Mouse (Mus musculus): Measurements from ENCODE around the gene 1700037H04Rik. TPM values are rescaled to one million over a fixed set of nuclear protein-coding genes. Genes with fewer than 3 reads are reported as not detected.

The 1700037H04Rik gene
- polyA plus RNA-seq, 2 experiments: 59.4 to 62.7 TPM

- 86% methylated on average over 7 of the region's 7 CpGs for WGBS
Observed at GRCm38 (mm10) chr2:131191005-131191390, 31.1 kb upstream of the 1700037H04Rik start.

GRCm38 (mm10) chr2:131190344-131191004, 30.6 kb upstream of the 1700037H04Rik start:
- ATAC-seq (ENCODE audit: low FRiP score, low read depth) (peak; percentile 50; the same call in 1 of the 2 replicates), DNase-seq (ENCODE audit: low spot score) (peak; percentile 55)
- H3K9ac ChIP-seq (ENCODE audit: low read depth, low read length, severe bottlenecking): no peak overlapping the region
- H3K4me2 ChIP-seq (replicated peaks; ENCODE audit: low read depth, low read length, severe bottlenecking): no peak overlapping the region
- 37% methylated on average over 10 of the region's 10 CpGs for WGBS
- H3K9me3 ChIP-seq (ENCODE audit: control insufficient read depth, low read length): no peaks in the 10 kb centered on the region
- TF ChIP-seq POLR2A (IDR thresholded peaks at IDR 0.05; ENCODE audit: borderline replicate concordance, extremely low read depth, insufficient read depth, insufficient read length): no peak
- peaks cover 17% of the 10 kb centered on the region for H3K4me1 ChIP-seq (ENCODE audit: control insufficient read depth, insufficient read depth, low read length)
- no peaks in the 10 kb centered on the region for H3K27me3 ChIP-seq (ENCODE audit: control insufficient read depth, insufficient read depth, low read length)
- 0 out of 2 replicates have a peak overlapping the region, but pooled peaks have one; percentile 19 for H3K27ac ChIP-seq (replicated peaks; ENCODE audit: low read depth, low read length)
- no peak overlapping the region for H3K4me3 ChIP-seq (replicated peaks; ENCODE audit: low read length)
- H3K36me3 ChIP-seq (ENCODE audit: control insufficient read depth, insufficient read depth, low read length): peaks cover 52% of the 10 kb centered on the region

More at GRCm38 (mm10) chr2:131191005-131191390, 31.1 kb upstream of the 1700037H04Rik start:
- peaks cover 17% of the 10 kb centered on the region for H3K4me1 ChIP-seq (ENCODE audit: control insufficient read depth, insufficient read depth, low read length)
- H3K27me3 ChIP-seq (ENCODE audit: control insufficient read depth, insufficient read depth, low read length): no peaks in the 10 kb centered on the region
- TF ChIP-seq POLR2A (IDR thresholded peaks at IDR 0.05; ENCODE audit: borderline replicate concordance, extremely low read depth, insufficient read depth, insufficient read length): no peak
- H3K27ac ChIP-seq (replicated peaks; ENCODE audit: low read depth, low read length): no peak overlapping the region
- no peaks in the 10 kb centered on the region for H3K9me3 ChIP-seq (ENCODE audit: control insufficient read depth, low read length)
- H3K9ac ChIP-seq (ENCODE audit: low read depth, low read length, severe bottlenecking): no peak overlapping the region
- H3K4me3 ChIP-seq (replicated peaks; ENCODE audit: low read length): no peak overlapping the region
- no peak for DNase-seq (ENCODE audit: low spot score)
- peaks cover 57% of the 10 kb centered on the region for H3K36me3 ChIP-seq (ENCODE audit: control insufficient read depth, insufficient read depth, low read length)
- no peak for ATAC-seq (ENCODE audit: low FRiP score, low read depth)
- no peak overlapping the region for H3K4me2 ChIP-seq (replicated peaks; ENCODE audit: low read depth, low read length, severe bottlenecking)

GRCm38 (mm10) chr2:131189521-131190309, 29.8 kb upstream of the 1700037H04Rik start:
- TF ChIP-seq POLR2A (IDR thresholded peaks at IDR 0.05; ENCODE audit: borderline replicate concordance, extremely low read depth, insufficient read depth, insufficient read length): no peak
- no peaks in the 10 kb centered on the region for H3K27me3 ChIP-seq (ENCODE audit: control insufficient read depth, insufficient read depth, low read length)
- 0 out of 2 replicates have a peak overlapping the region, but pooled peaks have one; percentile 19 for H3K27ac ChIP-seq (replicated peaks; ENCODE audit: low read depth, low read length)
- WGBS: 43% methylated on average over 5 of the region's 5 CpGs
- no peaks in the 10 kb centered on the region for H3K9me3 ChIP-seq (ENCODE audit: control insufficient read depth, low read length)
- DNase-seq (ENCODE audit: low spot score) (peak; percentile 33), ATAC-seq (ENCODE audit: low FRiP score, low read depth) (no peak)
- H3K4me3 ChIP-seq (replicated peaks; ENCODE audit: low read length): no peak overlapping the region
- H3K36me3 ChIP-seq (ENCODE audit: control insufficient read depth, insufficient read depth, low read length): peaks cover 45% of the 10 kb centered on the region
- no peak overlapping the region for H3K9ac ChIP-seq (ENCODE audit: low read depth, low read length, severe bottlenecking)
- peaks cover 17% of the 10 kb centered on the region for H3K4me1 ChIP-seq (ENCODE audit: control insufficient read depth, insufficient read depth, low read length)
- no peak overlapping the region for H3K4me2 ChIP-seq (replicated peaks; ENCODE audit: low read depth, low read length, severe bottlenecking)

GRCm38 (mm10) chr2:131188311-131188710, 28.4 kb upstream of the 1700037H04Rik start:
- Histone ChIP-seq H3K9ac (ENCODE audit: low read depth, low read length, severe bottlenecking) (no peak overlapping the region), H3K36me3 (ENCODE audit: control insufficient read depth, insufficient read depth, low read length) (peaks cover 31% of the 10 kb centered on the region), H3K4me1 (ENCODE audit: control insufficient read depth, insufficient read depth, low read length) (peaks cover 17% of the 10 kb centered on the region), H3K4me3 (replicated peaks; ENCODE audit: low read length) (no peak overlapping the region), H3K4me2 (replicated peaks; ENCODE audit: low read depth, low read length, severe bottlenecking) (peak overlapping the region; percentile 66), H3K27ac (replicated peaks; ENCODE audit: low read depth, low read length) (no peak overlapping the region), H3K9me3 (ENCODE audit: control insufficient read depth, low read length) (no peaks in the 10 kb centered on the region), H3K27me3 (ENCODE audit: control insufficient read depth, insufficient read depth, low read length) (no peaks in the 10 kb centered on the region)
- ATAC-seq (ENCODE audit: low FRiP score, low read depth) (no peak), DNase-seq (ENCODE audit: low spot score) (no peak)
- WGBS: 94% methylated on average over 5 of the region's 5 CpGs
- no peak for TF ChIP-seq POLR2A (IDR thresholded peaks at IDR 0.05; ENCODE audit: borderline replicate concordance, extremely low read depth, insufficient read depth, insufficient read length)

- Histone ChIP-seq H3K27me3 (ENCODE audit: control insufficient read depth, insufficient read depth, low read length) (no peaks in the 10 kb centered on the region), H3K4me3 (replicated peaks; ENCODE audit: low read length) (peak overlapping the region; percentile 59), H3K36me3 (ENCODE audit: control insufficient read depth, insufficient read depth, low read length) (peaks cover 24% of the 10 kb centered on the region), H3K27ac (replicated peaks; ENCODE audit: low read depth, low read length) (no peak overlapping the region), H3K9me3 (ENCODE audit: control insufficient read depth, low read length) (no peaks in the 10 kb centered on the region), H3K4me1 (ENCODE audit: control insufficient read depth, insufficient read depth, low read length) (peaks cover 17% of the 10 kb centered on the region), H3K4me2 (replicated peaks; ENCODE audit: low read depth, low read length, severe bottlenecking) (peak overlapping the region; percentile 66), H3K9ac (ENCODE audit: low read depth, low read length, severe bottlenecking) (peak overlapping the region; percentile 64)
- 21% methylated on average over 3 of the region's 3 CpGs for WGBS
- DNase-seq (ENCODE audit: low spot score): no peak
- TF ChIP-seq POLR2A (IDR thresholded peaks at IDR 0.05; ENCODE audit: borderline replicate concordance, extremely low read depth, insufficient read depth, insufficient read length): no peak
- ATAC-seq (ENCODE audit: low FRiP score, low read depth): no peak
Observed at GRCm38 (mm10) chr2:131187602-131187922, 27.7 kb upstream of the 1700037H04Rik start.
